Mouse (Mus musculus) B cell, adult 2 months (primary cell): ENCODE measurements around the gene Cyb561d1.

Experiments
- DNase-seq, 2 experiments: peaks; one replicate each; pipeline ENCODE4 v3.0.0; 2022

Cyb561d1 gene

GRCm38 (mm10) chr3:108166486-108167211 is 34.4 kb downstream of the Cyb561d1 start:
- DNase-seq: peak; percentile 40 to 50

- no peak for DNase-seq
Measured at GRCm38 (mm10) chr3:108165532-108166315, 35.3 kb downstream of the Cyb561d1 start.

DNA sequence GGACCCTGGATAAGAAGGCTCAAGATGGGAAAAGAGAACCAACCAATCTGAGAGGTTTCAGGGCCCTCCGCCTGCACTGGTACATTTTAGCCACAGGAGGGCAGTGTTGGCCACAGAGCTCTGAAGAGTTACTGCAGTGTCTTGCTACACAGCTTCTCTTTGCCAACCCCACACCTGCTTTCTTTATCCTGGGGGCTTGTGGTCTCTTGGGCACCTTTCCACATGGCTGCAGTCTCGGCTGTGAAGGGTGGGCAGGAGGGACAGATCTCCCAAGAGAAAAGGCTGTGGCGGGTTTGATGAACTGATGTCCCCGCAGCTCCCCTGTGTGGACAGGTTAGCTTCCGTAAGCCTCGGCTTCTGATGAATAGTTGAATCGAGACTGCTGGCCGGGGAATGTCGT is 36.2 kb downstream of the Cyb561d1 start:
- DNase-seq: peak; percentile 87 to 90

GRCm38 (mm10) chr3:108164091-108164490 is 36.9 kb downstream of the Cyb561d1 start:
- no peak for DNase-seq

DNA sequence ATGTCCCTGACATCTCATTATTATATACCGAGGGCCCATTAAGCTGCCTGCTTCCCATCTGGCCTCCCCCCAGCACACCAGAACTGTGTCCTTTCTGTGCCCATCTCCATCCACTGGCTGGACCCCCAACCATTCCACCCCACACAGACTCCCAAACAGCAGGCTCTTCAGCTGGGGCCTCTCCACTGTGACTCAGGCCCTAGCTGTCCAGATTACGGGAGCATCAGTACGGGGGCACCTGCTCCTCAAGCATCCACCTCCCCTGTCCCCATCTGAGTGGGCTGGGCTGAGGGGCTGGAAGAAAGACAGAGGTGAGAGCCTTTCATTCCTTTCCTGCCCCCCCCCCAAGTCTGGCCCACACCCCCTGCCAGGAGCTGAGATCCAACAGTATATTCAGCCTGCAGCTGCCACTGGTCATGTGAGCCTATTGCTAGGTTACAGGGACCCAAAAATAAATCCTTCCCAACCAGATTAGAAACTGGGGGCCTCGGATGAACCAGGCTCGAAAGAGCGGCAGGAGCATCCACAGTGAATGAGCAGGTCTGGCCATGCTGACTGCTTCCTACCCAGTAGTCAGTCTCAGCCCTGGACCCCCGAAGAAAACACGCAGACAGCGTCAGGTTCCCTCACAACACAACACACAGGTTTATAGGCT is 42.5 kb downstream of the Cyb561d1 start:
- DNase-seq: no peak

DNA sequence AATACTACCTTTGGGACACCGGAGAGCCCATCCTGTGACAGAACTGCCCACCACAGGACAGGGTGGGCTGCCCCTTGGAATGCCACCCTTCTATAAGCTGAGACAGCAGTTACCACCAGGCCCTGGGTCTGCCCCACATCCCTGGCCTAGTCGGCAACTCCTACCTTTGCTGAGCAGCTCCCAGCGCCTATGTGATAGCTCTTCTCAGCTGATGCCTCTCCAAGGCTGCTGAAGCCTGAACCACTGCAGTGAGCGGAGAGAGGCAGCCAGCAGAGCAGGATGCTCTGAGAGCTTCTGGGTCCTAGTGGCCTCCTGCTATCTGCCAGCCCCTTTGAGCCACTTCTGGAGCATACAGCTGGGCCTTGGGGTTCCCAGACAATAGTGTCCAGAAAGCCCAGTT is 46.4 kb downstream of the Cyb561d1 start, which contains the start of gene Gpr61:
TSS of gene Gpr61 (minus strand) at position 227 of the 400 bp plus-strand sequence.
- DNase-seq: no peak

DNA sequence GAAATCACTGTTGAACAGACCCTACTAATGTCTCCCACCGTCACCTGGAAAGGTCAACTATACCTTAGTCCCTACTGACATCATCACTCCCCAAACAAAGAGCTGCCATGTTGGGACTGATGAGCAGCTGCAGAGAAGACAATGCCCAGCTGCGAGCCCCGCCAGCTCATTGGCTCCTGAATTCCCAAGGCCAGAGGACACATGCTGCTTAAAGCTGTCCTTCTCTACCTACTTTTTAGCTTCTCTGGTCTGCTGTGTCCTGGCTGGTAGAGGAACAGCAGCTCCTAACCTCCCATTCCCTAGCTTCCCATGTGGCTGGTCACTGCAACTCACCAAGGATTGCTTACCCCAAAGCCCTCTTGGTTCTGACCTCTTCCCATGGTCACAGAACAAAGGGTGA is 48.7 kb downstream of the Cyb561d1 start:
- DNase-seq: no peak

- peak; percentile 89 to 91 for DNase-seq
Measured at GRCm38 (mm10) chr3:108147386-108148235, 53.4 kb downstream of the Cyb561d1 start.

DNA sequence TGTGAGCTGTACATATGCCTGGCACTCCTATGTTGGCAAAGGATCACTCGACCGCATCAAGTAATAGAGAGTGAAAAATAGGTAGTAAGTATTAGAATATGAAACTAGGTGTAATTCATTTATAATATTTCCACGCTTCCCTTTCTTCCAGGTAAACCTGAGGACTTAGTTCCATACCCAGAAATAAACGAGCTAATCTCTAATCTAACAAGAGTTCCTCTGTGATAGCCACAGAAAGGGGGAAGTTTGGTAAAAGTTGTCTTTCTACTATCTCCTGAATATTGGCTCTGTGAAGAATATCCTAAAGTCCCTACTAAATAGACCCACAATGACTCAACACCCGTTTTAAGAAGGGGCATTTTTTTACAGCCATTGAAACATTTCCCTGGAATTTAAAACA is 54.3 kb downstream of the Cyb561d1 start:
- no peak for DNase-seq
